Mouse (Mus musculus) limb, embryonic 11.5 days (tissue): ENCODE measurements at regions not wholly inside any gene's neighbourhood (a gene's known extent, or its start where the extent isn't known, plus 50 kb on each side); places are given as distances from the start of the nearest gene placed in this dataset.

Experiments
- ATAC-seq: fragments of 200-750 bp; cut with Nextera tagmentation; 2 replicates; pipeline ENCODE4 v1.8.0; 2017; ENCODE audit warnings: low read depth; ENCODE audit not compliant: insufficient number of reproducible peaks, low FRiP score, low TSS enrichment
- DNase-seq: peaks from one replicate; pipeline ENCODE4 v3.0.0-alpha.2; 2015; ENCODE audit warnings: low spot score
- H3K27ac ChIP-seq: fragments of 300-500 bp; sonication (generic); replicated peaks from 2 replicates; pipeline ENCODE4 v1.5.1; 2014; ENCODE audit warnings: low read depth, mild to moderate bottlenecking, low read length
- H3K27me3 ChIP-seq: fragments of 300-500 bp; sonication (generic); 2 replicates; pipeline ENCODE4 v1.6.1; 2014; ENCODE audit warnings: mild to moderate bottlenecking, low read length, mixed read lengths; ENCODE audit not compliant: control insufficient read depth, insufficient read depth
- H3K36me3 ChIP-seq: fragments of 300-500 bp; sonication (generic); 2 replicates; pipeline ENCODE4 v1.6.1; 2014; ENCODE audit warnings: mild to moderate bottlenecking, low read length, moderate library complexity, mixed read lengths; ENCODE audit not compliant: control insufficient read depth, insufficient read depth
- H3K4me1 ChIP-seq: fragments of 300-500 bp; sonication (generic); 2 replicates; pipeline ENCODE4 v1.6.1; 2014; ENCODE audit warnings: low read length, mixed read lengths; ENCODE audit not compliant: control insufficient read depth, insufficient read depth
- H3K4me2 ChIP-seq: fragments of 300-500 bp; sonication (generic); 2 replicates; pipeline ENCODE4 v1.6.1; 2014; ENCODE audit warnings: low read depth, mild to moderate bottlenecking, moderate library complexity; ENCODE audit not compliant: severe bottlenecking
- H3K4me3 ChIP-seq: fragments of 300-500 bp; sonication (generic); 2 replicates; pipeline ENCODE4 v1.5.1; 2014; ENCODE audit warnings: low read depth, low read length
- H3K9ac ChIP-seq: fragments of 300-500 bp; sonication (generic); 2 replicates; pipeline ENCODE4 v1.6.1; 2014; ENCODE audit warnings: mild to moderate bottlenecking, low read length
- H3K9me3 ChIP-seq: fragments of 300-500 bp; sonication (generic); 2 replicates; pipeline ENCODE4 v1.6.1; 2016; ENCODE audit warnings: low read length; ENCODE audit not compliant: control insufficient read depth
- WGBS: fragments of 180-500 bp; shearing (Covaris S2); extraction: QIAGEN DNeasy Blood & Tissue Kit; methylation state at CpG from one replicate; pipeline ENCODE4 v1.1.7; 2014; 5-methylcytosine and 5-hydroxymethylcytosine counted together

GRCm38 (mm10) chr1:151118982-151119381 is 63.4 kb upstream of the Gm47985 start:
- 85% methylated on average over 4 of the region's 4 CpGs for WGBS
- H3K4me2 ChIP-seq: no peak overlapping the region
- H3K9ac ChIP-seq: no peak overlapping the region
- no peaks in the 10 kb centered on the region for H3K9me3 ChIP-seq
- ATAC-seq (no peak), DNase-seq (no peak)
- H3K27ac ChIP-seq: no peak overlapping the region
- no peaks in the 10 kb centered on the region for H3K4me1 ChIP-seq
- H3K4me3 ChIP-seq: no peak overlapping the region
- H3K36me3 ChIP-seq: no peaks in the 10 kb centered on the region
- H3K27me3 ChIP-seq: no peaks in the 10 kb centered on the region

GRCm38 (mm10) chr1:151119566-151119965 is 62.8 kb upstream of the Gm47985 start:
- WGBS: 83% methylated on average over 7 of the region's 7 CpGs
- no peak for ATAC-seq
- H3K36me3 ChIP-seq: no peaks in the 10 kb centered on the region
- H3K27ac ChIP-seq: no peak overlapping the region
- DNase-seq: no peak
- H3K4me1 ChIP-seq: no peaks in the 10 kb centered on the region
- no peaks in the 10 kb centered on the region for H3K27me3 ChIP-seq
- no peak overlapping the region for H3K4me2 ChIP-seq
- H3K9ac ChIP-seq: no peak overlapping the region
- no peak overlapping the region for H3K4me3 ChIP-seq
- H3K9me3 ChIP-seq: no peaks in the 10 kb centered on the region

GRCm38 (mm10) chr1:151121686-151122085 is 60.7 kb upstream of the Gm47985 start:
- H3K36me3 ChIP-seq: no peaks in the 10 kb centered on the region
- H3K27me3 ChIP-seq: no peaks in the 10 kb centered on the region
- H3K4me3 ChIP-seq: no peak overlapping the region
- no peak overlapping the region for H3K4me2 ChIP-seq
- no peak for DNase-seq
- H3K9me3 ChIP-seq: no peaks in the 10 kb centered on the region
- H3K27ac ChIP-seq: no peak overlapping the region
- 96% methylated on average over 2 of the region's 2 CpGs for WGBS
- H3K4me1 ChIP-seq: no peaks in the 10 kb centered on the region
- no peak for ATAC-seq
- no peak overlapping the region for H3K9ac ChIP-seq

GRCm38 (mm10) chr1:151123964-151124363 is 58.4 kb upstream of the Gm47985 start:
- Histone ChIP-seq H3K4me2 (no peak overlapping the region), H3K9ac (no peak overlapping the region), H3K27me3 (no peaks in the 10 kb centered on the region), H3K4me3 (no peak overlapping the region), H3K27ac (no peak overlapping the region), H3K9me3 (no peaks in the 10 kb centered on the region), H3K4me1 (no peaks in the 10 kb centered on the region), H3K36me3 (no peaks in the 10 kb centered on the region)
- no peak for ATAC-seq
- WGBS: 88% methylated on average over 7 of the region's 7 CpGs
- DNase-seq: no peak

- Histone ChIP-seq H3K4me2 (no peak overlapping the region), H3K36me3 (no peaks in the 10 kb centered on the region), H3K4me1 (no peaks in the 10 kb centered on the region), H3K27me3 (no peaks in the 10 kb centered on the region), H3K4me3 (no peak overlapping the region), H3K9me3 (no peaks in the 10 kb centered on the region), H3K9ac (no peak overlapping the region), H3K27ac (no peak overlapping the region)
- no peak for DNase-seq
- no peak for ATAC-seq
- 89% methylated on average over 9 of the region's 9 CpGs for WGBS
These were observed 57.2 kb upstream of the Gm47985 start for GRCm38 (mm10) chr1:151125028-151125659.

- no peak for ATAC-seq
- H3K9me3 ChIP-seq: no peaks in the 10 kb centered on the region
- no peak overlapping the region for H3K27ac ChIP-seq
- no peak overlapping the region for H3K4me3 ChIP-seq
- WGBS: 80% methylated on average over 3 of the region's 3 CpGs
- H3K27me3 ChIP-seq: no peaks in the 10 kb centered on the region
- no peaks in the 10 kb centered on the region for H3K4me1 ChIP-seq
- H3K36me3 ChIP-seq: no peaks in the 10 kb centered on the region
- DNase-seq: no peak
- no peak overlapping the region for H3K4me2 ChIP-seq
- no peak overlapping the region for H3K9ac ChIP-seq
These were observed 56.4 kb upstream of the Gm47985 start for GRCm38 (mm10) chr1:151125764-151126485.

- H3K4me3 ChIP-seq: no peak overlapping the region
- ATAC-seq: no peak
- no peak overlapping the region for H3K4me2 ChIP-seq
- no peaks in the 10 kb centered on the region for H3K9me3 ChIP-seq
- DNase-seq: no peak
- H3K27me3 ChIP-seq: no peaks in the 10 kb centered on the region
- H3K9ac ChIP-seq: no peak overlapping the region
- H3K27ac ChIP-seq: no peak overlapping the region
- WGBS: 62% methylated on average over 1 of the region's 1 CpGs
- no peaks in the 10 kb centered on the region for H3K4me1 ChIP-seq
- H3K36me3 ChIP-seq: no peaks in the 10 kb centered on the region
These were observed 55.6 kb upstream of the Gm47985 start for GRCm38 (mm10) chr1:151126756-151127155.

GRCm38 (mm10) chr1:151128005-151128404 is 54.3 kb upstream of the Gm47985 start:
- DNase-seq (no peak), ATAC-seq (no peak)
- no peak overlapping the region for H3K27ac ChIP-seq
- H3K4me2 ChIP-seq: no peak overlapping the region
- no peaks in the 10 kb centered on the region for H3K36me3 ChIP-seq
- no peak overlapping the region for H3K9ac ChIP-seq
- H3K9me3 ChIP-seq: no peaks in the 10 kb centered on the region
- H3K27me3 ChIP-seq: no peaks in the 10 kb centered on the region
- 89% methylated on average over 5 of the region's 5 CpGs for WGBS
- no peaks in the 10 kb centered on the region for H3K4me1 ChIP-seq
- H3K4me3 ChIP-seq: no peak overlapping the region

- no peaks in the 10 kb centered on the region for H3K27me3 ChIP-seq
- DNase-seq (no peak), ATAC-seq (no peak)
- H3K27ac ChIP-seq: no peak overlapping the region
- H3K4me2 ChIP-seq: no peak overlapping the region
- no peaks in the 10 kb centered on the region for H3K9me3 ChIP-seq
- H3K4me3 ChIP-seq: no peak overlapping the region
- no peak overlapping the region for H3K9ac ChIP-seq
- H3K4me1 ChIP-seq: no peaks in the 10 kb centered on the region
- H3K36me3 ChIP-seq: no peaks in the 10 kb centered on the region
These were observed 53.4 kb upstream of the Gm47985 start for GRCm38 (mm10) chr1:151128955-151129354.
